Mouse (Mus musculus) embryonic fibroblast, embryonic 13.5 days (primary cell): Measurements from ENCODE around the gene Gcc2.

Source experiments
- CTCF ChIP-seq: IDR thresholded peaks from 2 replicates; pipeline ENCODE4 v1.5.1; 2011; ENCODE audit warnings: mild to moderate bottlenecking, control low read depth, low read length, moderate library complexity, borderline replicate concordance; ENCODE audit not compliant: insufficient read depth
- POLR2A ChIP-seq: IDR thresholded peaks from 2 replicates; pipeline ENCODE4 v1.6.1; 2011; ENCODE audit warnings: low read depth, mild to moderate bottlenecking, control low read depth, low read length, moderate library complexity

DNA sequence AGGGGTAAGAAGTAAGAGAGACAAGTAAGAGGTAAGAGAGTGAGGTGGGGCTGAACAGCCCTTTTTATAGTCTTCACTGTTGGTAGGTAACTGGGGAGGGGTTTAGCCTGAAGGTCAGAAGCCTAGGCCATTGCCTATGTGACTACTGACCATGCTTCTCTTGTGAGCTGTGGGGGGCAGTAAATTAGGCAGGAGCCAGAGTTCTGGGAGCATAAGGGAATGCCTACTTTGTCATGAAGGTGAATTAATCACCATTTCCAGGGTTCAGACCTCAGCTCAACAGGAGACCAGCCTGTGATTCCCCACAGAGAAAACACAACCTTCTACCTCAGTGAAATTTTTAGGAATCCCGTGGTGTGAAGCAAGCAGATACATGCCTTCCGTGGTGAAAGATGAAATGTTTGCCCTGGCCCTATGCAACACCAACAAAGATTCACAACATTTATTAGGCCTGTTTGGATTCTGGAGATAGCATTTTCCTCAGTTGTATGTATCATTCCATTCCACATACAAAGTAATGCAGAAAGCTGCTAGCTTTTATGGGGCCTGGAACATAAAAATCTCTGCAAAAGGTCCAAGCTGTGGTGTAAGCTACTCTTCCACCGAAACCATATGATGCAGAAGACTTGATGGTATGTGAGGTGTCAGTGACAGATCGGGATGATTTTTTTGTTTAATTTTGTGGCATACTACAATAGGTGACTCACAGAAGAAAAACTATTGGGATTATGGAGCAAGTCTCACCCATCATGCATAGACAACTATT lies 48.5 kb upstream of the Gcc2 start:
- TF ChIP-seq POLR2A, result no peak
- no peak for TF ChIP-seq CTCF
